In the genomic region with DNA sequence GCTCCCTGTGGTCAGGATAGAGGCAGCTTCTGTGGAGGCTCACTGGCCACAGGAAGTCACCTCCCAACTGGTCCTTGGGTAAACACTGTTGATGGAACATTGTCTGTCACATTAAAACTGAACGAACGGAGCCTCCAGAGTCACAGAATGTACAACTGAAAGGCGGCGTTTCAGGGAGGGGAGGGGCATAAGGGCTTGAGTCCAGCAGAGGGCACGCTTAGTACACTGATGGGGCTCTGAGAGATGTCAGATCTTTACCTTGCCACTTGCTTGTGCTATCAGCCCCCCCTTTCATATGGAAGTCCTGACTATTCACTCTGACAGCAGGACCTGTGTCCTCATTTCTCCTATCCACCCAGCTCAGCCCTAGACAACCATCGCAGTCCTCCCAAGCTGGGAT, we compare ENCODE assay signal across 8 mouse cellular contexts. TPM values are rescaled to one million over a fixed set of nuclear protein-coding genes. Genes with fewer than 3 reads are reported as not detected.
DNase-seq lines count a peak whose midpoint lies in the region; ATAC-seq and TF ChIP-seq lines count a peak whose summit lies in the region.

No protein-coding gene starts in this region.

- no peak overlapping the region for H3K9ac ChIP-seq in lung, embryonic 14.5 days
- H3K9ac ChIP-seq in intestine, embryonic 14.5 days (ENCODE audit: low read length), result 0 out of 2 replicates have a peak overlapping the region, but pooled peaks have one; percentile 7

- H3K27me3 ChIP-seq in lung, embryonic 14.5 days (ENCODE audit: insufficient read depth, low read length), result no peaks in the 10 kb centered on the region
- no peaks in the 10 kb centered on the region for H3K27me3 ChIP-seq in intestine, embryonic 14.5 days (replicated peaks; ENCODE audit: control insufficient read depth, insufficient read depth, low read length)

- no peaks in the 10 kb centered on the region for H3K9me3 ChIP-seq in lung, embryonic 14.5 days (ENCODE audit: low read depth, low read length)
- H3K9me3 ChIP-seq in intestine, embryonic 14.5 days (ENCODE audit: control insufficient read depth, low read length), result no peaks in the 10 kb centered on the region

- WGBS in lung, embryonic 14.5 days, result 39% methylated on average over 6 of the region's 6 CpGs
- WGBS in intestine, embryonic 14.5 days, result 56% methylated on average over 6 of the region's 6 CpGs

- H3K36me3 ChIP-seq in lung, embryonic 14.5 days (ENCODE audit: insufficient read depth), result no peaks in the 10 kb centered on the region
- H3K36me3 ChIP-seq in intestine, embryonic 14.5 days (ENCODE audit: control insufficient read depth, insufficient read depth, low read length), result no peaks in the 10 kb centered on the region

- H3K27ac ChIP-seq in lung, embryonic 14.5 days (ENCODE audit: low read depth), result no peak overlapping the region
- H3K27ac ChIP-seq in intestine, embryonic 14.5 days (ENCODE audit: low read depth), result no peak overlapping the region

- H3K4me3 ChIP-seq in lung, embryonic 14.5 days (ENCODE audit: low read depth, low read length), result no peak overlapping the region
- H3K4me3 ChIP-seq in intestine, embryonic 14.5 days (ENCODE audit: low read depth, low read length), result no peak overlapping the region

- DNase-seq in adrenal gland, adult (ENCODE audit: inconsistent age in 2 of 2, low spot score in 1 of 2), result peak; percentile 20 to 58
- DNase-seq in adrenal gland, postnatal 4 days (ENCODE audit: low spot score in 2 of 2), result no peak
- peak; percentile 38 for DNase-seq in lung, embryonic 14.5 days
- DNase-seq in lung, postnatal 4 days, result no peak
- no peak for DNase-seq in intestine, embryonic 14.5 days (ENCODE audit: low spot score)
- DNase-seq in yolk sac, embryonic 10.5 days (ENCODE audit: low spot score), result no peak
- no peak for DNase-seq in gastrocnemius, postnatal 36 days

- H3K4me1 ChIP-seq in lung, embryonic 14.5 days (ENCODE audit: insufficient read depth), result no peaks in the 10 kb centered on the region
- H3K4me1 ChIP-seq in intestine, embryonic 14.5 days (replicated peaks; ENCODE audit: control insufficient read depth, insufficient read depth, low read length), result no peaks in the 10 kb centered on the region

- peak; percentile 46 for TF ChIP-seq CTCF in lung, embryonic 14.5 days (IDR thresholded peaks at IDR 0.05; ENCODE audit: low read depth)

- H3K4me2 ChIP-seq in lung, embryonic 14.5 days, result no peak overlapping the region
- no peak overlapping the region for H3K4me2 ChIP-seq in intestine, embryonic 14.5 days (ENCODE audit: low read length)

- intact Hi-C loops in gastrocnemius, postnatal 36 days (cut with DNase I), result no loop called here

- no peak for ATAC-seq in lung, embryonic 14.5 days (ENCODE audit: insufficient read depth)
- peak; percentile 43; the same call in 1 of the 2 replicates for ATAC-seq in intestine, embryonic 14.5 days (replicated peaks; ENCODE audit: low FRiP score, low TSS enrichment, low read depth)
- peak; percentile 70 for ATAC-seq in megakaryocyte progenitor cell, adult 5-6 weeks (replicated peaks; ENCODE audit: poor library complexity)

RNA-seq across cellular contexts. Expression of a gene that starts 17.4 kb away (rescaled TPM):
- under 1 TPM; 0.14 to 0.17 TPM for total RNA-seq in adrenal gland, postnatal 4 days (2021)
- polyA plus RNA-seq in lung, embryonic 14.5 days (2014; fragmentation: Nextera tagmentation; extraction: Ambion mirVana), result 0.18 TPM in 1 of 2 replicates, not detected in the other
- 0.13 and 0.38 TPM in 2 replicates for polyA plus RNA-seq in intestine, embryonic 14.5 days (2014; fragmentation: Nextera tagmentation; extraction: Ambion mirVana)
- total RNA-seq in megakaryocyte progenitor cell, adult 5-6 weeks (2015), result not detected in 2 replicates
- not detected in 2 replicates for total RNA-seq in megakaryocyte progenitor cell, adult 5-6 weeks (2017)
- not detected for total RNA-seq in gastrocnemius, postnatal 36 days (2021)

RNA-seq across cellular contexts. Expression of a gene that starts 20.9 kb away (rescaled TPM):
- total RNA-seq in adrenal gland, postnatal 4 days (2021), result 10 to 100 TPM in 1 of 2 experiments, 1 to 10 TPM in 1; 9.9 to 12.2 TPM
- polyA plus RNA-seq in lung, embryonic 14.5 days (2014; fragmentation: Nextera tagmentation; extraction: Ambion mirVana), result 2.8 and 4.5 TPM in 2 replicates
- 5.1 and 8.3 TPM in 2 replicates for polyA plus RNA-seq in intestine, embryonic 14.5 days (2014; fragmentation: Nextera tagmentation; extraction: Ambion mirVana)
- total RNA-seq in megakaryocyte progenitor cell, adult 5-6 weeks (2015), result 2.9 and 10.3 TPM in 2 replicates
- total RNA-seq in megakaryocyte progenitor cell, adult 5-6 weeks (2017), result 2.5 and 5.6 TPM in 2 replicates
- total RNA-seq in gastrocnemius, postnatal 36 days (2021), result 1 to 10 TPM; 1.2 to 2.7 TPM

RNA-seq across cellular contexts. Expression of a gene that starts 22.4 kb away (rescaled TPM):
- not detected for total RNA-seq in adrenal gland, postnatal 4 days (2021)
- not detected in 2 replicates for polyA plus RNA-seq in lung, embryonic 14.5 days (2014; fragmentation: Nextera tagmentation; extraction: Ambion mirVana)
- polyA plus RNA-seq in intestine, embryonic 14.5 days (2014; fragmentation: Nextera tagmentation; extraction: Ambion mirVana), result 0.08 TPM in 1 of 2 replicates, not detected in the other
- 0.07 and 0.17 TPM in 2 replicates for total RNA-seq in megakaryocyte progenitor cell, adult 5-6 weeks (2015)
- 0.08 TPM in 1 of 2 replicates, not detected in the other for total RNA-seq in megakaryocyte progenitor cell, adult 5-6 weeks (2017)
- not detected for total RNA-seq in gastrocnemius, postnatal 36 days (2021)

RNA-seq across cellular contexts. Expression of a gene that starts 47.2 kb away (rescaled TPM):
- 1 to 10 TPM; 1.0 to 1.2 TPM for total RNA-seq in adrenal gland, postnatal 4 days (2021)
- 0.50 TPM in 2 replicates for polyA plus RNA-seq in lung, embryonic 14.5 days (2014; fragmentation: Nextera tagmentation; extraction: Ambion mirVana)
- polyA plus RNA-seq in intestine, embryonic 14.5 days (2014; fragmentation: Nextera tagmentation; extraction: Ambion mirVana), result 1.7 and 2.3 TPM in 2 replicates
- 0.68 and 4.9 TPM in 2 replicates for total RNA-seq in megakaryocyte progenitor cell, adult 5-6 weeks (2015)
- 1.1 and 1.4 TPM in 2 replicates for total RNA-seq in megakaryocyte progenitor cell, adult 5-6 weeks (2017)
- under 1 TPM in 1 of 2 experiments, not detected in 1; 0.59 TPM for total RNA-seq in gastrocnemius, postnatal 36 days (2021)

RNA-seq across cellular contexts. Expression of a gene that starts 52.6 kb away (rescaled TPM):
- total RNA-seq in adrenal gland, postnatal 4 days (2021), result 10 to 100 TPM; 88.4 to 91.9 TPM
- 86.4 and 88.6 TPM in 2 replicates for polyA plus RNA-seq in lung, embryonic 14.5 days (2014; fragmentation: Nextera tagmentation; extraction: Ambion mirVana)
- 94.3 and 103 TPM in 2 replicates for polyA plus RNA-seq in intestine, embryonic 14.5 days (2014; fragmentation: Nextera tagmentation; extraction: Ambion mirVana)
- total RNA-seq in megakaryocyte progenitor cell, adult 5-6 weeks (2015), result 61.6 and 65.6 TPM in 2 replicates
- total RNA-seq in megakaryocyte progenitor cell, adult 5-6 weeks (2017), result 35.0 and 36.2 TPM in 2 replicates
- 1 to 10 TPM; 4.9 to 5.2 TPM for total RNA-seq in gastrocnemius, postnatal 36 days (2021)

Comparison
In these comparisons a context has a peak if more than half of its experiments do, and no peak if none do; other contexts are left out.
1. DNase-seq: peak in adrenal gland, adult (2 of 2) and lung, embryonic 14.5 days (single experiment); none in adrenal gland, postnatal 4 days (0 of 2), lung, postnatal 4 days (0 of 2), intestine, embryonic 14.5 days (single experiment), yolk sac, embryonic 10.5 days (single experiment) and gastrocnemius, postnatal 36 days (0 of 2).